Mouse (Mus musculus): Measurements from ENCODE around the gene Sept11.

Gene Sept11

DNA sequence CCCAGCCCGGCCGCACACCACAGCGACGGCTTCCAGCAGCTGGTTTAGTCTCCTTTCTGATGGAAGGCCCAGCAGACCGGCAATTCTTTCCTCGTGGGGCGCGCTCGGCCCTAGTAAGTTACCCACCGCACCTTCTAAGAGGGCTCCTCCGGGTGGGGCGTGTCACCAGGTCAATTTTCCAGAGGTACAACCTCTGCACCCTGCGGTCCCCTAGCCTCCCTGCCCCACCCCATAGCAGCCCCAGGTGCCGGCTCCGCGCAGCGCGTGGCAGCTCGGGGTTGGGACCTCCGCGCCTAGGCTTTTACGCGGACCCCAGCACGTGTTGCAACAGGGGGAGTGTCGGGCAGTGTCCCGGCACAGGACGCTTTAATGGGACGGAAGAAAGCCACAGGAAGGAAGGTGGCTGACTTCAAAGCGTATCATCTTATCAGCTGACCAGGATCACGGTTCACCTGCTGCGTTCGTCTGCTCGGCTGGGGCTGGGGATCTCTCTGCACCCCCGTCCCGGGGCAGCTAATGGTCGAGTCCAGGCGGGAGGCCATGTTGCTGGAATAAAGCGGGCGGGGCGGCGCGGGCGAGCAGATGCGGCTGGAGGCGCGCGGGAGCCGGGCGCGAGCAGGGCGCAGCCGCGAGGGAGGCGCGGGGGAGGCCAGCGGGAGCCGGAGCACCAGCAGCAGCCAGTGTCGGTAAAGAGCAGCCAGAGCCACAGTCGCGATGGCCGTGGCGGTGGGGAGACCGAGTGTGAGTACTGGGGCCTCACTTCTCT, at the start of gene Sept11:
Gene Sept11, plus strand, starts transcription at position 581 of the 766 bp plus-strand sequence.
- DNase-seq (ENCODE audit: low spot score), result peak; percentile 95

GRCm38 (mm10) chr5:93043688-93044583, 49.3 kb upstream of the Sept11 start:
- peak; percentile 21 for DNase-seq (ENCODE audit: low spot score)

- peak; percentile 43 for DNase-seq (ENCODE audit: low spot score)
These were observed 48.5 kb upstream of the Sept11 start, which contains the start of gene Sowahb for GRCm38 (mm10) chr5:93044584-93045370. TSS of gene Sowahb (minus strand) at chr5:93045022.

DNA sequence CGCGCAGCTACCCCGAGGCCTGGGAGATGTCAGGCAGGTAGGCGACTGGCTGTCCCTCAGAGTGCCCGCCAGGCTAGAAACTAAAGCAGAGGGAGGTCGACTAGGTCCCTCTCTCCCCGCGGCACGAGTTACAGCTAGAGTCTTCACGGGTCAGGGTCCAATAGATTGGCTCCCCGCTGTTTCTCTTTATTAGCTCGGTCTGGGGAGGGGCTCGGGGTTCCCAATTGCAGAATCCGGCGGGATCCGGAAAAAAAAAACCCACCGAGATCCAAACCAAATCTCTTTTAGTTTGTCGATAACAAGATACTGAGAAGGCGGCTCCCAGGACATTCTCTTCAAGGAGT, 47.9 kb upstream of the Sept11 start:
- DNase-seq (ENCODE audit: low spot score), result no peak

DNA sequence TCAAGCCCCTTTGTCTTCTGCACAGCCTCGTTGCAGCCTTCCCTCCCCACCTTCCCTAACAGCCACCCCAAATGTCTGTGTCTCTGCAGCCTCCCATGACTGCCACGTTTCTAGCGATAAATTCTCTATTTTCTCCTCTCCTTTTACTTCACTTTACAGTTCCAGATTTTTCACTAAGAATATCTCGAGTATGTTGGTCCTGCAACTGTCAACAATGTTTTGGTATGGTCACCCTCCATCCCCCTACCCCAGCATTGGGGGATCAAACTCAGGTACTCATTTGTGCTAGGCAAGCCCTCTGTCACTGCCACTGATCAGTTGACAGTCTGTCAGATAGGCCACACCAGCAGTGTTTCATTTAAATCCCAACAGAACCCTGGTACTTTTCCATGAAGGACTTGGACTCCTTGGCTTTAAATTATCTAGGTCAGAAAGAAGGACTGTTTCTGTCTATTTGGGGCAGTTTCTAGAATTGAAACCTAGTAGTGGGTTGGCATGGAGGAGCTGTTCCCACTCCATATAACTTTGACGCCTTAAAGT, 46.9 kb upstream of the Sept11 start:
- no peak for DNase-seq (ENCODE audit: low spot score)

DNA sequence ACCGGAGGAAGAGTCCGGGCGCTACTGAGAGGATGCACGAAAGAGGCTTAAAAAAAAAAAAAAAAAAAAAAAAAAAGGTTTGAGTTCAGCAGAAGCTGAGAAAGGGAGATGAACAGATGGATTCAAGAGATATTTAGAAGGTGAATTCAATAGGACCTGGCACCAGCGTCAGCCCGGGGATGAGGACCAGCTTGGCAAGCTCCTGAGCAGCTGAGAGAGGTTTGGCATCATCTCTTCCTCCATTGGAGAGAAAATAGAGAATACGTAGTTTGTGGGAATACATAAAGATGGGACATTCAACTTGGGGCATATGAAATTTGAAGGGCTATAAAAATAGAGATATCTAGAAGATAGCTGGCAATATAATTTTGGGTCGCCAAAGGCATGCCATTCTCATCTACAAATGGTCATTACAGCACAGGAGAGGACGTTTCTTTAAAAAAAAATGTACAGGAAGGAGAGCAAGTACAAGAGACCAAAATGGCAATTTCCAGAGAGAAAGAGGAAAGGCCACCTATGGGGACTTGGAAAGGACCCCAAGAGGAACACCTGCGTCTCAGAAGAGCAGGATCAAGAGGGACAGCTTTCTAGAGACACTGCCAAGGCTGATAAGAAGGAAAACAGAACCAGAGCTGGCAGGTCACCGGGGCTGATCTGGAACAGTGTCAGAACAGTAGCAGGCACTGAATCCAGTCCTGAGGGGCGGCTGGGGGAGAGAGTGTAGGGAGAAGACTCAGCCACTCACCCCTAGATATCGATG, 44.6 kb upstream of the Sept11 start:
- no peak for DNase-seq (ENCODE audit: low spot score)

GRCm38 (mm10) chr5:93049971-93050370, 43.3 kb upstream of the Sept11 start:
- DNase-seq (ENCODE audit: low spot score), result no peak

DNA sequence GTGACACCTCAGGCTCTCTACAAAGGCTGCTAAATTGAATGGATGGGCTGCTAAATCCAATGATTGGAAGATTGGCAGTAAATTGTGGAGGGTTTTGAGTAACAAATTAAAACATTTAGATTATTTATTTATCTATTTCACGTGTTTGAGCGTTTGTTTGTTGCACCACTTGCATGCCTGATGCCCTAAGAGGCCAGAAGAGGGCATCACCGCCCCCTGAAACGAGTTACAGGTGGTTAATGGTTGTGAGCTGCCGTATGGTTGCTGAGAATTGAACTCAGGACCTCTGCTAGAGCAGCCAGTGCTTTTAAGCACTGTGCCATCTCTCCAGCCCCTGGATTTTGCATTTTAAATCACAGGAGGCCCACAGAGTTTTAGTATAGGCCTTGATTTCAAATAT, 42.2 kb upstream of the Sept11 start:
- DNase-seq (ENCODE audit: low spot score), result no peak

DNA sequence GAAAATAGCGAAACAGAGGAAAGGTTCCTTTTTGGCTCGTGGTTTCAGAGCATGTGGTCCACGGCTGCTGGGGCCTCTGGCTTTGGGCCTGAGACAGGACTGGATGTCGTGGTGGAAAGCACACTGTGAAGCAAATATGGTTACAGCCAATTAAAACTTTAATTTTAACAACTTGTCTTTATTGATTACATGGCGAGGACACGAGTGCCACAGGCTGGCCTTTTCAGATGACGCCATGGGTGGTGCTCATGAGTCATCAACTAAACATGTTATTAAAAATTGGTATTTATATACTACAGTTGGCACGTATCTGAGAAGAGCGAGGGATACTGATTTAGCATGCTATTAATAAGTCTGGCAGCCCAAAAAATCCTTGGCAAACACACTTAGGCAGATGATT, 41.3 kb upstream of the Sept11 start:
- DNase-seq (ENCODE audit: low spot score), result no peak

- no peak for DNase-seq (ENCODE audit: low spot score)
These were observed 39.4 kb upstream of the Sept11 start for GRCm38 (mm10) chr5:93053606-93054397.

- no peak for DNase-seq (ENCODE audit: low spot score)
These were observed 32.4 kb upstream of the Sept11 start for GRCm38 (mm10) chr5:93060865-93061264.

- no peak for DNase-seq (ENCODE audit: low spot score)
These were observed 15.4 kb upstream of the Sept11 start for GRCm38 (mm10) chr5:93077661-93078323.

- no peak for DNase-seq (ENCODE audit: low spot score)
These were observed 13.6 kb upstream of the Sept11 start for GRCm38 (mm10) chr5:93079596-93079995.

GRCm38 (mm10) chr5:93085015-93085598, 8.1 kb upstream of the Sept11 start:
- DNase-seq (ENCODE audit: low spot score), result peak; percentile 22

- no peak for DNase-seq (ENCODE audit: low spot score)
These were observed 7.3 kb upstream of the Sept11 start for GRCm38 (mm10) chr5:93085900-93086299.

- DNase-seq (ENCODE audit: low spot score), result no peak
These were observed 2.0 kb upstream of the Sept11 start for GRCm38 (mm10) chr5:93091266-93091665.

- DNase-seq (ENCODE audit: low spot score), result peak; percentile 36
These were observed 973 bp upstream of the Sept11 start for GRCm38 (mm10) chr5:93092147-93092781.

DNA sequence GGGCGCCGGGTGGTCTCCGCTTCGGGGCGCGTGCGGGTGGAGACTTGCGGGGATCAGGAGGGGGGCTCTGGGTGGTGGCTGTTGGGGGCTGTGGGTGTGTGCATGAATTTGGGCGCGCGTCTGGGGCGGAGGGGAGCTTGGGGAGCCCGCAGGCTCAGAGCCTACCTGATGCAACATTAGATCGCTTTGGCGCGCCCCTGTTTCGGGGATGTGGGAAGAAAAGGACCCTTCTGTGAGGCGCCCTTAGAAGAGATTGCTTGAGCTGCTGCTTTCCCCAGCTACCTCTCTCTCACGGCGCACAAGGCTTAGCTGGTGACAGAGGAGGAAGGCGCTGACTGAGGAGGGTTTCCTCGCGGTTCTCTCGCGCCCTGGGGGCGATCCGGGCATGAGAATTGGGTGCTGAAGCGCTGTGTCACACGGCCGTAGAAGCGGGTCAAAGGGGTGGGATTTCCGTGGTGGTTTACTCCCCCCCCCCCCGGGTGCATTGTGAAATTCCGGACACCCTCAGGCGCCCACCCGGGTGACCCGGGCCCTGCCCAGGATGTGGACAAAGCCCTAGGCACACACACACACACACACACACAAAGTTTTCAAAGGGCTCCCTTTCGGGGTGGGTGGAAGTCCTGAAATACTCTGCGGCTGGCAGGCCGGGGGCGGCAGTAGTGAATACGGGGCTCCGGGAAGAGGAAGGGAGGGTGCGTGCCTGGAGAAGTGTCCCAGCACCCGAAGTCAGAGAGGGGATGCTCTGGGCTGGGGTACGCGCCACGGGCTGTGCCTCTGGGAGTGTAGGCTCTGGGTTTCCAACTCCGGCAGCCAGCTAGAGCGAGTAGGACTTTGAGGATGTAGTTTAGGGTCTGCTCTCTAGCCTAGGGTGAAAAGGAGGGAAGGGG, 646 bp downstream of the Sept11 start:
- peak; percentile 44 for DNase-seq (ENCODE audit: low spot score)
